Mouse (Mus musculus): ENCODE measurements around the gene Dip2b.

Dip2b gene

GRCm38 (mm10) chr15:100038470-100038971 is at the start of gene Dip2b:
Dip2b (plus strand) TSS chr15:100038664.
- DNase-seq, result peak; percentile 98 to 99

GRCm38 (mm10) chr15:99993100-99993499 is 45.4 kb upstream of the Dip2b start:
- DNase-seq, result no peak

- DNase-seq, result no peak
Observed at GRCm38 (mm10) chr15:99997114-99997804, 41.2 kb upstream of the Dip2b start.

- no peak for DNase-seq
Observed at GRCm38 (mm10) chr15:99999390-99999789, 39.1 kb upstream of the Dip2b start.

- DNase-seq, result no peak
Observed at GRCm38 (mm10) chr15:100004677-100005273, 33.7 kb upstream of the Dip2b start.

- no peak for DNase-seq
Observed at GRCm38 (mm10) chr15:100006180-100006579, 32.3 kb upstream of the Dip2b start.

- no peak for DNase-seq
Observed at GRCm38 (mm10) chr15:100018280-100018899, 20.1 kb upstream of the Dip2b start.

- no peak for DNase-seq
Observed at GRCm38 (mm10) chr15:100021175-100021574, 17.3 kb upstream of the Dip2b start.

- DNase-seq, result peak; percentile 41 to 58
Observed at GRCm38 (mm10) chr15:100022923-100023322, 15.5 kb upstream of the Dip2b start.

- no peak for DNase-seq
Observed at GRCm38 (mm10) chr15:100025076-100025834, 13.2 kb upstream of the Dip2b start.

- DNase-seq, result no peak
Observed at GRCm38 (mm10) chr15:100028133-100028532, 10.3 kb upstream of the Dip2b start.

- DNase-seq, result no peak
Observed at GRCm38 (mm10) chr15:100029497-100029896, 9.0 kb upstream of the Dip2b start.

GRCm38 (mm10) chr15:100029900-100030299 is 8.6 kb upstream of the Dip2b start:
- DNase-seq, result no peak

GRCm38 (mm10) chr15:100032546-100032945 is 5.9 kb upstream of the Dip2b start:
- DNase-seq, result no peak

- peak; percentile 42 to 57 for DNase-seq
Observed at GRCm38 (mm10) chr15:100039001-100039701, 687 bp downstream of the Dip2b start.

- DNase-seq, result peak; percentile 38 to 44
Observed at GRCm38 (mm10) chr15:100040541-100041266, 2.2 kb downstream of the Dip2b start.

- DNase-seq, result peak in 1 of 2 experiments; percentile 42
Observed at GRCm38 (mm10) chr15:100041267-100042047, 3.0 kb downstream of the Dip2b start.

GRCm38 (mm10) chr15:100042048-100042400 is 3.6 kb downstream of the Dip2b start:
- no peak for DNase-seq

- DNase-seq, result no peak
Observed at GRCm38 (mm10) chr15:100045576-100045975, 7.1 kb downstream of the Dip2b start.

- DNase-seq, result no peak
Observed at GRCm38 (mm10) chr15:100049496-100050087, 11.1 kb downstream of the Dip2b start.

- no peak for DNase-seq
Observed at GRCm38 (mm10) chr15:100050940-100051339, 12.5 kb downstream of the Dip2b start.
